Comparison of ENCODE assay signal across 9 mouse cellular contexts in the genomic region with DNA sequence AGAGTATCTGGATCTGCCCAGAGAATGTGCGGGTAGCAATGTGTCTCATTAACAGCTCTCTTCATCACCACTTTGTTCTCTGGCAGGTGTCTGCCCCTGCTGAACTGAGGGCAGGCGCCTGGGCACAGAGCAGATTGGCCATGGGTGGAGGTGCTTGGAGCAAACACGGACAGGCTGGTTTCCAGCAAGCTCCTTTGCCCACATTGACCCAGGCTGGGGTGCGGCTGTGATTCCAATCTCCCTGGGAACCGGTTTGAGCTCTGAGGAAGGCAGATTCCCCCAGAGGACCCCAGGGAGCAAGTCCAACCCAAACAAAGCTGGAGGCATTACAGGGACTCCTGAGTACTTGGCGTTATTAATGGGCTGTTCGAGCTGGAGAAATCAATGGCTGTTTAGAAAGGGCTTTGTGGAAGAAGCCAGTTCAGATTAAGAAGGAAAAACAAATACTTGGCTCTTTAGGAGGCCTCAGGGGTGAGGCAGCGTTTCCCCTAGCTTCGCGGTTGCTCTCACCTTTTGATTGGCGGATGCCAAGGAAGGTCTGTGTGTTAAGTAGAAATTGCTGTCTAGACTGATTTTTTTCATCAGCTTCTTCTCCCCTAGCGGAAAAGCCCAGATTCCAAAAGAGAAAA.
DNase-seq lines count a peak whose midpoint lies in the region; ATAC-seq and TF ChIP-seq lines count a peak whose summit lies in the region.
"Had no signal": no experiment of that assay in that cellular context is flagged by ENCODE, and none has a peak within 500 bp of the region (broad histone marks: within the 10 kb centered on the region; RNA-seq: fewer than 3 reads in every experiment).

No protein-coding gene starts in this region.

- DNase-seq in heart, adult 11 months: peak; percentile 92
- DNase-seq in heart, postnatal 10 days: no peak
- DNase-seq in brain, adult 2 months (ENCODE audit: low read depth, low spot score): peak; percentile 81
- peak; percentile 46 for DNase-seq in lung, embryonic 14.5 days
- no peak for DNase-seq in testis, postnatal 10 days (ENCODE audit: low spot score)
- no peak for DNase-seq in layer of hippocampus, adult 9-11 months
- DNase-seq in left cerebral cortex, adult 18-20 months (ENCODE audit: low spot score in 2 of 2): no peak

- peaks cover 47% of the 10 kb centered on the region for H3K4me1 ChIP-seq in forebrain, embryonic 12.5 days
- H3K4me1 ChIP-seq in lung, embryonic 14.5 days (ENCODE audit: insufficient read depth): peaks cover 13% of the 10 kb centered on the region

- no peak for ATAC-seq in forebrain, embryonic 12.5 days (ENCODE audit: low FRiP score)
- 0 out of 2 replicates have a peak, but pooled peaks have one; percentile 26 for ATAC-seq in lung, embryonic 14.5 days (ENCODE audit: insufficient read depth)

- no peak overlapping the region for H3K4me3 ChIP-seq in forebrain, embryonic 12.5 days (replicated peaks)
- H3K4me3 ChIP-seq in lung, embryonic 14.5 days (ENCODE audit: low read depth, low read length): no peak overlapping the region

- H3K36me3 ChIP-seq in forebrain, embryonic 12.5 days (replicated peaks): no peaks in the 10 kb centered on the region
- H3K36me3 ChIP-seq in lung, embryonic 14.5 days (ENCODE audit: insufficient read depth): no peaks in the 10 kb centered on the region
- H3K36me3 ChIP-seq: G1E had no signal

- H3K27me3 ChIP-seq in forebrain, embryonic 12.5 days: peaks cover 10% of the 10 kb centered on the region; the same call in 1 of the 2 replicates
- no peaks in the 10 kb centered on the region for H3K27me3 ChIP-seq in lung, embryonic 14.5 days (ENCODE audit: insufficient read depth, low read length)

- no peaks in the 10 kb centered on the region for H3K9me3 ChIP-seq in forebrain, embryonic 12.5 days
- no peaks in the 10 kb centered on the region for H3K9me3 ChIP-seq in lung, embryonic 14.5 days (ENCODE audit: low read depth, low read length)
- H3K9me3 ChIP-seq: G1E had no signal

- no peak overlapping the region for H3K9ac ChIP-seq in forebrain, embryonic 12.5 days
- no peak overlapping the region for H3K9ac ChIP-seq in lung, embryonic 14.5 days

- no peak overlapping the region for H3K4me2 ChIP-seq in forebrain, embryonic 12.5 days
- peak overlapping the region; percentile 32 for H3K4me2 ChIP-seq in lung, embryonic 14.5 days

- 23% methylated on average over 12 of the region's 12 CpGs for WGBS in forebrain, embryonic 12.5 days
- WGBS in lung, embryonic 14.5 days: 17% methylated on average over 12 of the region's 12 CpGs

- intact Hi-C loops in heart, postnatal 10 days (cut with DNase I): no loop called here

- H3K27ac ChIP-seq in forebrain, embryonic 12.5 days: peak overlapping the region; percentile 37
- peak overlapping the region; percentile 42; the same call in 1 of the 2 replicates for H3K27ac ChIP-seq in lung, embryonic 14.5 days (ENCODE audit: low read depth)

- no peak for TF ChIP-seq CTCF in lung, embryonic 14.5 days (IDR thresholded peaks at IDR 0.05; ENCODE audit: low read depth)

Comparison
In these comparisons a context has a peak if more than half of its experiments do, and no peak if none do; other contexts are left out.
1. DNase-seq: peak in heart, adult 11 months (single experiment), brain, adult 2 months (single experiment) and lung, embryonic 14.5 days (single experiment); none in heart, postnatal 10 days (0 of 2), testis, postnatal 10 days (single experiment), layer of hippocampus, adult 9-11 months (single experiment) and left cerebral cortex, adult 18-20 months (0 of 2).